Mouse (Mus musculus): Measurements from ENCODE around the gene Farsa. TPM values are rescaled to one million over a fixed set of nuclear protein-coding genes. Genes with fewer than 3 reads are reported as not detected.
A peak's percentile ranks its signal among the peaks of the same experiment; 100 is the strongest.

Farsa gene
- polyA plus RNA-seq, 1 experiment from 2014 or later: 107 TPM

Small RNAs within 50 kb of the gene (microRNA-seq; reads per million reads assigned to microRNA genes)
- gene Mir7069: 2.8 reads per million, percentile 4 among the genes with 10 or more reads in this experiment

Other genes starting within 250 kb of the Farsa start
- 26.1 and 32.2 TPM in 2 replicates for gene Ier2, start 194.1 kb upstream of the Farsa start, polyA plus RNA-seq (2015; fragmentation: Nextera tagmentation; extraction: Ambion mirVana)
- 51.9 and 60.3 TPM in 2 replicates for gene Trmt1, start 170.7 kb upstream of the Farsa start, polyA plus RNA-seq (2015; fragmentation: Nextera tagmentation; extraction: Ambion mirVana)
- 13.7 and 14.4 TPM in 2 replicates for gene Nacc1, start 169.1 kb upstream of the Farsa start, polyA plus RNA-seq (2015; fragmentation: Nextera tagmentation; extraction: Ambion mirVana)
- gene Lyl1, start 155.5 kb upstream of the Farsa start, polyA plus RNA-seq (2015; fragmentation: Nextera tagmentation; extraction: Ambion mirVana): 3.9 and 4.2 TPM in 2 replicates
- 1.0 and 2.3 TPM in 2 replicates for gene G430095P16Rik, start 134.0 kb upstream of the Farsa start, polyA plus RNA-seq (2015; fragmentation: Nextera tagmentation; extraction: Ambion mirVana)
- 35.3 and 44.1 TPM in 2 replicates for gene Nfix, start 56.6 kb upstream of the Farsa start, polyA plus RNA-seq (2015; fragmentation: Nextera tagmentation; extraction: Ambion mirVana)
- gene Dand5, start 34.2 kb upstream of the Farsa start, polyA plus RNA-seq (2015; fragmentation: Nextera tagmentation; extraction: Ambion mirVana): 10.8 and 11.5 TPM in 2 replicates
- gene Gadd45gip1, start 25.5 kb upstream of the Farsa start, polyA plus RNA-seq (2015; fragmentation: Nextera tagmentation; extraction: Ambion mirVana): 37.3 and 37.8 TPM in 2 replicates
- 83.2 and 85.5 TPM in 2 replicates for gene Rad23a, start 16.3 kb upstream of the Farsa start, polyA plus RNA-seq (2015; fragmentation: Nextera tagmentation; extraction: Ambion mirVana)
- 646 and 672 TPM in 2 replicates for gene Calr, start 10.1 kb upstream of the Farsa start, polyA plus RNA-seq (2015; fragmentation: Nextera tagmentation; extraction: Ambion mirVana)
- gene Syce2, start 15.1 kb downstream of the Farsa start, polyA plus RNA-seq (2015; fragmentation: Nextera tagmentation; extraction: Ambion mirVana): 17.8 and 20.4 TPM in 2 replicates
- gene Gcdh, start 36.9 kb downstream of the Farsa start, polyA plus RNA-seq (2015; fragmentation: Nextera tagmentation; extraction: Ambion mirVana): 33.1 TPM in 2 replicates
- 0.64 and 1.00 TPM in 2 replicates for gene Klf1, start 44.9 kb downstream of the Farsa start, polyA plus RNA-seq (2015; fragmentation: Nextera tagmentation; extraction: Ambion mirVana)
- gene Dnase2a, start 51.6 kb downstream of the Farsa start, polyA plus RNA-seq (2015; fragmentation: Nextera tagmentation; extraction: Ambion mirVana): 5.8 and 6.0 TPM in 2 replicates
- gene Mast1, start 80.4 kb downstream of the Farsa start, polyA plus RNA-seq (2015; fragmentation: Nextera tagmentation; extraction: Ambion mirVana): 59.1 and 62.2 TPM in 2 replicates
- gene Rtbdn, start 90.0 kb downstream of the Farsa start, polyA plus RNA-seq (2015; fragmentation: Nextera tagmentation; extraction: Ambion mirVana): 1.8 and 2.4 TPM in 2 replicates
- not detected in 2 replicates for gene Gm49661, start 112.4 kb downstream of the Farsa start, polyA plus RNA-seq (2015; fragmentation: Nextera tagmentation; extraction: Ambion mirVana)
- gene Prdx2, start 112.6 kb downstream of the Farsa start, polyA plus RNA-seq (2015; fragmentation: Nextera tagmentation; extraction: Ambion mirVana): 1,362 and 1,388 TPM in 2 replicates
- 61.4 and 62.1 TPM in 2 replicates for gene Rnaseh2a, start 112.8 kb downstream of the Farsa start, polyA plus RNA-seq (2015; fragmentation: Nextera tagmentation; extraction: Ambion mirVana)
- gene Junb, start 121.7 kb downstream of the Farsa start, polyA plus RNA-seq (2015; fragmentation: Nextera tagmentation; extraction: Ambion mirVana): 5.2 and 5.9 TPM in 2 replicates
- gene Hook2, start 133.6 kb downstream of the Farsa start, polyA plus RNA-seq (2015; fragmentation: Nextera tagmentation; extraction: Ambion mirVana): 25.1 and 25.5 TPM in 2 replicates
- not detected in 2 replicates for gene Best2, start 157.5 kb downstream of the Farsa start, polyA plus RNA-seq (2015; fragmentation: Nextera tagmentation; extraction: Ambion mirVana)
- gene Asna1, start 168.3 kb downstream of the Farsa start, polyA plus RNA-seq (2015; fragmentation: Nextera tagmentation; extraction: Ambion mirVana): 151 and 157 TPM in 2 replicates
- gene Trir, start 169.8 kb downstream of the Farsa start, polyA plus RNA-seq (2015; fragmentation: Nextera tagmentation; extraction: Ambion mirVana): 139 and 141 TPM in 2 replicates
- 48.8 and 54.7 TPM in 2 replicates for gene Tnpo2, start 179.9 kb downstream of the Farsa start, polyA plus RNA-seq (2015; fragmentation: Nextera tagmentation; extraction: Ambion mirVana)
- 59.2 and 66.2 TPM in 2 replicates for gene Fbxw9, start 203.1 kb downstream of the Farsa start, polyA plus RNA-seq (2015; fragmentation: Nextera tagmentation; extraction: Ambion mirVana)
- gene Gm5741, start 211.0 kb downstream of the Farsa start, polyA plus RNA-seq (2015; fragmentation: Nextera tagmentation; extraction: Ambion mirVana): 0.78 and 1.3 TPM in 2 replicates
- 90.5 and 96.4 TPM in 2 replicates for gene Dhps, start 214.8 kb downstream of the Farsa start, polyA plus RNA-seq (2015; fragmentation: Nextera tagmentation; extraction: Ambion mirVana)
- gene Wdr83os, start 223.8 kb downstream of the Farsa start, polyA plus RNA-seq (2015; fragmentation: Nextera tagmentation; extraction: Ambion mirVana): 109 and 112 TPM in 2 replicates
- 50.5 and 53.0 TPM in 2 replicates for gene Wdr83, start 224.3 kb downstream of the Farsa start, polyA plus RNA-seq (2015; fragmentation: Nextera tagmentation; extraction: Ambion mirVana)
- 17.7 and 19.4 TPM in 2 replicates for gene Man2b1, start 226.3 kb downstream of the Farsa start, polyA plus RNA-seq (2015; fragmentation: Nextera tagmentation; extraction: Ambion mirVana)